Mouse (Mus musculus) frontal cortex, postnatal 14 days (tissue): ENCODE results near the gene Nedd8.

Source experiments
- DNase-seq, 2 experiments: peaks; one replicate each; pipeline ENCODE4 v3.0.0; 2022; ENCODE audit warnings: low spot score in 2 of 2

The Nedd8 gene

DNA sequence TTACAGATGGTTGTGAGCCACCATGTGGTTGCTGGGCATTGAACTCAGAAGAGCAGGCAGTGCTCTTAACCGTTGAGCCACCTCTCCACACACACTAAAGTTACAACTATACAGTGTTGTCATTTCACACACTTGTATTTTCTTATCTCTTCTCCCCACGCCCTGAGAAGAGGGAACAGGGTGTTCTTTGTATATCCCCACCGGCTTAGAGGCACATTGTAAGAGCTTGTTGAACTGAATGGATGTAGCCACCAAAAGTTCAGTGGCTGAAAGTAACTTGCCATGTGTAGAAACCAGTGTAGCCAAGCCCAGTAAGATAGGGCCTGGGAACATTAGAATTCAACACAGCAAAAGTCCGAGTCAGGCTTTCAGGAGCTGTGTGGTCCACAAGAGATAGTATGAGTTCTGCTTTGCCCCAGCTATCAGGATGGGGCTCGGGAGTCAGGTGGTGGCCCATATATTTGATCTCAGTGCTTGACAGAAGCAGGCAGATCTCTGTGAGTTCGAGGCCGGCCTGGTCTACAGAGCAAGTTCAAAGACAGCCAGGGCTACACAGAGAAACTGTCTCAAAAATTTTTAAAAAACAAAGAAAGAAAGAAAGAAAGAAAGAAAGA, 57.3 kb downstream of the Nedd8 start:
- no peak for DNase-seq

DNA sequence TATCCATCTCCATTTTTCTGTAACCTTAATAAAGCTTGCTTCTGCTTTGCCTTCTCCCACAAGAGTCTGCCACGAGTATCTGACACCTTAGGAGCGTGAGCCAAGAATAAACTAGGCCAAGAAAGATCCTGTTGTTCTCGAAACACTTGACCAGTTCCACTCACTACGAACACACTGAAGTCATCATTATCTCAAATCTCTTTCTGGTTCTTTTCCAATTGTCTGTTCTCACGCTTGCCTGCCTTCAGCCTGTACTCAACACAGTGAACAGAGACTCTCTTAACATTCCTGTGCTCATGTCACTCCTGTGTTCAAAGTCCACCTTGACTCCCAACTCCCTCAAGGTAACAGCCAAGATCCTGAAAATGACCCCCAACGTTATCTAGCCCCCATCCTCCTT, 58.6 kb downstream of the Nedd8 start:
- no peak for DNase-seq
